Mouse (Mus musculus): ENCODE data around the gene Eri3. TPM values are rescaled to one million over a fixed set of nuclear protein-coding genes. Genes with fewer than 3 reads are reported as not detected.

Eri3 gene
- polyA plus RNA-seq, 1 experiment from 2014 or later = 127 TPM

DNA sequence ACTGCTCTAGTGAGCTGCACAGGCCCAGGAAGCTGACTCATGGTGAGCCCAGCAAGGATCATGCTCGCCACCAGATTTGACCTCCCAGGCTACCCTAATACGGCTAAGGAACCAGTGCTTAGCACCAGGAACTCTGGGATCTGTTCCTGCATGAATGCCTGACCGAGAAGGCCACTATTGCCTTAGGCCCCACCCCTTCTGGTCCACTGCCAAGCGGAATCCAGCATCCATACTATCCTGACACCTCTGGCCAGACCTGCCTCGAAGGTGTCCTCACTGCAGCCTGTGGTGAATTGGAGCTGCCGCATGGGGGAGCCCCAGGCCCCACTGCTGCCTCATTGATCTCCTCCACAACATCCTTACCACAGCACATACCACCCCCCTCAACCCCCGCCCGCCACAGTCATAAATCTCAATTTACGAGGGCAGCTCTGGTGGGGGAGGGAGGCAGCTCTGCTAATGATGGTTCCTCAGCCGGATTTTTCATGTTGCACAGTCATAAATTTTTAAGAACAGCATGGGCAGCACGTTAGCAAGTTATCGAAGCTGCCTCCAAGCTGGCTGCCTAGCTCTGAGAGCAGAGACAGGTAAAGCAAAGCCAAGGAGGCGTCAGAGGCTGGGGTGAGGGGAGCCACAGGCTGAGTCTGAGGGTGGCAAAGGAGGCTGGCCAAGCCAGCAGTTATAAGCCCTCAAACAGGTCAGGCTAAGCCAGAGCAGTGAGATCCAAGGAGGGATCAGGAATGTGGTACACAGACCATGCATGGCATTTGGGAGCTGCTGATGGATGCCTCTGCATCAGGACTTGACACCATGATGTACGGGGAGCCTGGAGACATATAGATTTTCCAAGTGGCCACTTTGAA, 108.6 kb downstream of the Eri3 start:
- WGBS = 50% methylated on average over 14 of the region's 14 CpGs

DNA sequence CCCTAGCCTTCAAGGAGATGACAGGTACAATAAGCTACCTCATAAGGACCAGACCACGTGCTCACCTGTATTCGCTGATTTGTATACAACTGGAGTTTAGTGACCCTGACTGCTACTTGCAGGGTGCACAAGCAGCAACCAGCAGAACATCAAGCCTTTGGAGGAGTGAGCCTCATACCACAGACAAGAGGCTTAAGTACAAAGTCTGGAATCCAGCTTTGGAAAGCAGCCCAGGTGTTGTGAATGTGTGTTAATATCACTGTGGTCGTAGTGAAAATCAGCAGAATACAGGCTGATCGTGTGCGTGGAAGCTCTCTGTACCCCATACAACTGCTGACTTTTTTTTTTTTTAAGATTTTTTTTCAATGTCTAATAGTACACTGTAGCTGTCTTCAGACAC, 109.8 kb downstream of the Eri3 start:
- WGBS = 90% methylated on average over 5 of the region's 5 CpGs
- Histone ChIP-seq H3K9ac (ENCODE audit: low read length) (no peak overlapping the region), H3K27ac (ENCODE audit: low read length) (no peak overlapping the region), H3K36me3 (ENCODE audit: control insufficient read depth, insufficient read depth, low read length) (no peaks in the 10 kb centered on the region; the same call in 1 of the 2 replicates), H3K4me2 (ENCODE audit: low read depth, low read length) (no peak overlapping the region), H3K9me3 (ENCODE audit: control insufficient read depth, low read length) (no peaks in the 10 kb centered on the region), H3K4me1 (replicated peaks; ENCODE audit: control insufficient read depth, insufficient read depth, low read length) (no peaks in the 10 kb centered on the region), H3K27me3 (ENCODE audit: control insufficient read depth, insufficient read depth, low read depth, low read length) (no peaks in the 10 kb centered on the region), H3K4me3 (ENCODE audit: low read length) (no peak overlapping the region)
- no peak for ATAC-seq (ENCODE audit: low read depth)

More for the DNA sequence above, 108.6 kb downstream of the Eri3 start:
- H3K27me3 ChIP-seq (ENCODE audit: control insufficient read depth, insufficient read depth, low read depth, low read length) = no peaks in the 10 kb centered on the region
- H3K9ac ChIP-seq (ENCODE audit: low read length) = no peak overlapping the region
- no peaks in the 10 kb centered on the region; the same call in 1 of the 2 replicates for H3K36me3 ChIP-seq (ENCODE audit: control insufficient read depth, insufficient read depth, low read length)
- no peak overlapping the region for H3K4me2 ChIP-seq (ENCODE audit: low read depth, low read length)
- H3K9me3 ChIP-seq (ENCODE audit: control insufficient read depth, low read length) = no peaks in the 10 kb centered on the region
- no peak overlapping the region for H3K27ac ChIP-seq (ENCODE audit: low read length)
- no peak for ATAC-seq (ENCODE audit: low read depth)
- no peak overlapping the region for H3K4me3 ChIP-seq (ENCODE audit: low read length)
- no peaks in the 10 kb centered on the region for H3K4me1 ChIP-seq (replicated peaks; ENCODE audit: control insufficient read depth, insufficient read depth, low read length)

DNA sequence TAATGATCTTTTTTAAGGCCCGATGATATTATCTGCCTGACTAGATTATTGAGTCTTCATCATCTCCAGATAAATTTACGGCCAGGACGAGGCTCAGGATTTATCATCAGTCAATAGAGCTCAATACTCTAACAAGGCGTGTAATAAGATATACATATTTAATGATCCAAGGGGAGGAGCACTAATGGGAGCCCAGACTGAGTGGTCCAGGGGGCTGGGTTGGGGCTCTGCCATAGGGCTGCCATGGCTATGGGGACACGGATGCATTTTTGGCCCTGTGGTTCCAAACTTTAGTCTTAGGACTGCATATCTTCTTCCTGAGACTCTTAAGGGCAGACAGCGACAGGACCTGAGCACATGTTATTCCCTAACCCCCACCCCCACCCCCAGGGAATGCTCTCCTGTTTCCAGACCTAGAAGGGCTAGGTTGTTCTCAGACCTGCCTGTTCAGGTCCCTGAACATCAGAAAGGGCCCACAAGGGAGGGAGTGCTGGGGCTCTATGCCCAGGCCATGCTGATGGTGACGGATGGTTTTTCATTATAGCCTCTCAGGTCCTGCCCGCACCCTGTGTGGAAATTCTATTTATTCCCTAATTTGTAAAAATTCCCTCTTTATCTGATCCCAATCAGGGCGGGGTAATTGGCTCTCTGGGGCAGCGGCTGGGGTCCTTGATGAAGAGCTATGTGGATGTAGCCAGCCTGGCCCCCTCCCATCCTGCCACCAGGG, 114.4 kb downstream of the Eri3 start:
- no peak for ATAC-seq (ENCODE audit: low read depth)
- no peak overlapping the region for H3K9ac ChIP-seq (ENCODE audit: low read length)
- no peak overlapping the region for H3K4me3 ChIP-seq (ENCODE audit: low read length)
- no peaks in the 10 kb centered on the region for H3K4me1 ChIP-seq (replicated peaks; ENCODE audit: control insufficient read depth, insufficient read depth, low read length)
- no peak overlapping the region for H3K4me2 ChIP-seq (ENCODE audit: low read depth, low read length)
- WGBS = 90% methylated on average over 10 of the region's 10 CpGs
- no peaks in the 10 kb centered on the region for H3K9me3 ChIP-seq (ENCODE audit: control insufficient read depth, low read length)
- H3K27ac ChIP-seq (ENCODE audit: low read length) = no peak overlapping the region
- no peaks in the 10 kb centered on the region; the same call in 1 of the 2 replicates for H3K36me3 ChIP-seq (ENCODE audit: control insufficient read depth, insufficient read depth, low read length)
- no peaks in the 10 kb centered on the region for H3K27me3 ChIP-seq (ENCODE audit: control insufficient read depth, insufficient read depth, low read depth, low read length)

DNA sequence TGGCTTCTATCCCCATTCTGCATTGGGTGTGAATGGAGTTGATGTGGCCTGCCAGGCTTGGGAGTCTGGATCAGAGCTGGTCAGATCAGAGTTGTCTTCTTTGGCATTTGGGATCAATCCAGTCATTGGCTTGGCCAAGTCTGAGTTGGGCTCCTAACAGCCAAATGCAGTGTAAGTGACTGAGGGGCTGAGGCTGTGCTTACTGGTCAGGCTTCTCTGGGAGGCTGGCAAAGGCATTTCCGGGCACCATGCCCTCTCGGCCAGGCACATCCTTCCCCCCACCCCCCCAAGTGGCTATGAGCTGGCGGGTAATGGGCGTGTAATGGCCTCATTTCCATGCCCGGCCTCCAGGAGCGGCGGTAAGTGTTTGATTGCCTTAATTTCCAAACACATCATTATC, 115.4 kb downstream of the Eri3 start:
- Histone ChIP-seq H3K27me3 (ENCODE audit: control insufficient read depth, insufficient read depth, low read depth, low read length) (no peaks in the 10 kb centered on the region), H3K36me3 (ENCODE audit: control insufficient read depth, insufficient read depth, low read length) (no peaks in the 10 kb centered on the region), H3K9me3 (ENCODE audit: control insufficient read depth, low read length) (no peaks in the 10 kb centered on the region), H3K4me1 (replicated peaks; ENCODE audit: control insufficient read depth, insufficient read depth, low read length) (no peaks in the 10 kb centered on the region), H3K4me3 (ENCODE audit: low read length) (no peak overlapping the region), H3K27ac (ENCODE audit: low read length) (no peak overlapping the region), H3K4me2 (ENCODE audit: low read depth, low read length) (no peak overlapping the region), H3K9ac (ENCODE audit: low read length) (no peak overlapping the region)
- 82% methylated on average over 7 of the region's 7 CpGs for WGBS
- ATAC-seq (ENCODE audit: low read depth) = peak; percentile 38; the same call in 1 of the 2 replicates

DNA sequence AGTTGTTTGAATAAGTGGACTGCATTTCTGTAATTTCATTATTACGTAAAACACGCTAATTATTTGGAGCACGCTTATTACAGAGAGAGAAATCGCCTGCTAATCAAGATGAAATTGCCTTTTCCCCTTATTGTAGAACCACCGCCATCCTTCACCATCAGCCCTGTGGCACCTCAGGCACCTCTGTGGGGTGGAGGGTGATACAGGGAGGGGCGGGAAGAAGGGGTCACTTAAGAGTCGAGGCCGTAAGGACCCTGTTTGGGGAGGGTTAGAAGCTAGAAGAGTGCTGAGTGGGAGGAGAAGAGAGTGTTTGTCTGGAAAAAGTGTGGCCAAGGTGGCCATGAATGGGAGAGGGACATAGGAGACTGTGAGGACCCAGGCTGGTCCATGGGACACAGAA, 115.9 kb downstream of the Eri3 start:
- H3K4me1 ChIP-seq (replicated peaks; ENCODE audit: control insufficient read depth, insufficient read depth, low read length) = no peaks in the 10 kb centered on the region
- H3K4me3 ChIP-seq (ENCODE audit: low read length) = no peak overlapping the region
- H3K9ac ChIP-seq (ENCODE audit: low read length) = no peak overlapping the region
- no peak overlapping the region for H3K27ac ChIP-seq (ENCODE audit: low read length)
- H3K36me3 ChIP-seq (ENCODE audit: control insufficient read depth, insufficient read depth, low read length) = no peaks in the 10 kb centered on the region
- ATAC-seq (ENCODE audit: low read depth) = no peak
- 73% methylated on average over 8 of the region's 8 CpGs for WGBS
- no peak overlapping the region for H3K4me2 ChIP-seq (ENCODE audit: low read depth, low read length)
- no peaks in the 10 kb centered on the region for H3K27me3 ChIP-seq (ENCODE audit: control insufficient read depth, insufficient read depth, low read depth, low read length)
- H3K9me3 ChIP-seq (ENCODE audit: control insufficient read depth, low read length) = no peaks in the 10 kb centered on the region

DNA sequence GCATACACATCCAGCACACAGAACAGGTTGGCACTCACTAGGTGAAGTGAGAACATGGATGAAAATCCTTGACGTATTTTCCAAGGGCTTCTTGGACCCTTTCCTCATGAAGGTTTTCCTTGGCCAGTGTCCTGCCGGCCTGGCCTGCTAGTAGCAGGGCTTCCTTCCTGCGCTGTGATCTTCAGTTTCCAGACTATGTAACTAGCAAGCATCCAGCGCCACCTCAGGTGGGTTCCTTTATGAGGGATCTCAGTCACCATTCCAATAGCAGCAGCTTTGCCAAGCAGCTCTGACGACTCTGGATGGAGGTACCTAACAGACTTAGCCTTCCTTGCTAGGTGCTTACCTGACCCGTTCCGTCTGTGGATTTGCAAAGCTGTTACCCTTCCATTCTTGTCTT, 119.7 kb downstream of the Eri3 start:
- Histone ChIP-seq H3K36me3 (ENCODE audit: control insufficient read depth, insufficient read depth, low read length) (peaks cover 18% of the 10 kb centered on the region), H3K9me3 (ENCODE audit: control insufficient read depth, low read length) (no peaks in the 10 kb centered on the region), H3K4me1 (replicated peaks; ENCODE audit: control insufficient read depth, insufficient read depth, low read length) (no peaks in the 10 kb centered on the region), H3K27me3 (ENCODE audit: control insufficient read depth, insufficient read depth, low read depth, low read length) (no peaks in the 10 kb centered on the region), H3K4me2 (ENCODE audit: low read depth, low read length) (no peak overlapping the region), H3K27ac (ENCODE audit: low read length) (no peak overlapping the region), H3K9ac (ENCODE audit: low read length) (no peak overlapping the region), H3K4me3 (ENCODE audit: low read length) (no peak overlapping the region)
- 73% methylated on average over 7 of the region's 7 CpGs for WGBS
- no peak for ATAC-seq (ENCODE audit: low read depth)

DNA sequence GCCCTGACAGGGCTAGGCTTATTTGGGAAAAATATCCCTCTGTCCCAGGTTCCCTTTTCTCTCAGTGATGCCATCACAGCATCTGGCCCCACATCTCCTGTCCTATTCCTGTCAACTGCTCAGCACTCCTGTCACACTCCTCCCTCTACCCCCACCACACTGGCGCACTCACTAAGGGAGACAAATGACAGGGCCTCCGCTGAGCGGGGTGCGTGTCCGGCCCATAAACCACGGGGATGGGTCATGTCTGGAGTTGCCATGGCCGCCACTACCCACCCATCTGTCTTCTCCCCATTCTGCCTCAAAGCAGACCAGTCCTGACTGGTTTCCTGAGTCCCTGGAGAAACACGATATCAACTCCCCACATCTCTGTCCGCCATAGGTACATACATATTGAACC, 121.9 kb downstream of the Eri3 start:
- H3K9ac ChIP-seq (ENCODE audit: low read length) = no peak overlapping the region
- no peak overlapping the region for H3K4me3 ChIP-seq (ENCODE audit: low read length)
- no peaks in the 10 kb centered on the region for H3K27me3 ChIP-seq (ENCODE audit: control insufficient read depth, insufficient read depth, low read depth, low read length)
- H3K36me3 ChIP-seq (ENCODE audit: control insufficient read depth, insufficient read depth, low read length) = peaks cover 31% of the 10 kb centered on the region
- 68% methylated on average over 9 of the region's 9 CpGs for WGBS
- no peaks in the 10 kb centered on the region for H3K4me1 ChIP-seq (replicated peaks; ENCODE audit: control insufficient read depth, insufficient read depth, low read length)
- H3K27ac ChIP-seq (ENCODE audit: low read length) = no peak overlapping the region
- H3K4me2 ChIP-seq (ENCODE audit: low read depth, low read length) = no peak overlapping the region
- no peaks in the 10 kb centered on the region for H3K9me3 ChIP-seq (ENCODE audit: control insufficient read depth, low read length)
- no peak for ATAC-seq (ENCODE audit: low read depth)

DNA sequence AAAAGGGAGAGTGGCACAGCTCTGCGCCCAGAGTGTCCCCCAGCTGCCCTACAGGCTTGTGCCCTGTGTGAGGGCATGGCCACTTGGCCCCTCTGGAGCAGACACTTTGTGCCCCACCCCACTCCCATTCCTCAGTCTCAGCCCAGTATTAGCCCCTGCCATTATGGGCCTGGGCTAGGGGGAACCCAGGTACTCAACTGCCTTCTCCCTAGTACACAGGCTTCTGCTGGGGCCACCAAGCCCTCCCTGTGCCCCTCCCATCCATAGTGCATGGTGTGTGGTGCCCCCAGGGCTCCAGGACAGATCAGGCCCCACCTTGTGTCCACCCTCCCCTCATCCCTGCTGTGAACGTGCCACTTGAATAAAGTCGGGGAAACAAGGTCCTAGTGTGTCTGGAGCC, 123.7 kb downstream of the Eri3 start:
- H3K4me2 ChIP-seq (ENCODE audit: low read depth, low read length) = no peak overlapping the region
- no peak overlapping the region for H3K9ac ChIP-seq (ENCODE audit: low read length)
- H3K4me1 ChIP-seq (replicated peaks; ENCODE audit: control insufficient read depth, insufficient read depth, low read length) = no peaks in the 10 kb centered on the region
- H3K9me3 ChIP-seq (ENCODE audit: control insufficient read depth, low read length) = no peaks in the 10 kb centered on the region
- no peak overlapping the region for H3K27ac ChIP-seq (ENCODE audit: low read length)
- WGBS = 81% methylated on average over 3 of the region's 3 CpGs
- H3K36me3 ChIP-seq (ENCODE audit: control insufficient read depth, insufficient read depth, low read length) = peaks cover 45% of the 10 kb centered on the region
- H3K4me3 ChIP-seq (ENCODE audit: low read length) = no peak overlapping the region
- ATAC-seq (ENCODE audit: low read depth) = no peak
- no peaks in the 10 kb centered on the region for H3K27me3 ChIP-seq (ENCODE audit: control insufficient read depth, insufficient read depth, low read depth, low read length)

DNA sequence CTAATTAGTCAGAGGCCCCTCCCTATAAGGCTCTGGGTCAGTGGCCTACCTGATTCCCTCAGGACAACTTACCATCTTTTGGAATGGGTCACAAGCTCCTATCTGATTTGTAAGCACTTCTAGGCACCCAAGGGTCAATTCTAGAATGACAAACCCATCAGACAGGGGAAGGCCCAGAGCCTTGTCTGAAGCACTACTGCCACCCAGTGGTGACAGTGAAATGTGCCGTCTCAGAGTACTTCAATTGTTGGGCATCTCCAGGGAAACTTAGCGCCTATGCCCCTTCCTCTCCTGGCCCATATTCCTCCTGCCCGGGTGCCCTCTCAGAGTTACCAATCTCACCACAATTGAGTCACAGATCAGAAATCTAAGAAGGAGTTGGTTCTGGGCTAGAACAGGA, 126.7 kb downstream of the Eri3 start:
- H3K27ac ChIP-seq (ENCODE audit: low read length) = no peak overlapping the region
- WGBS = 10% methylated on average over 3 of the region's 3 CpGs
- no peak overlapping the region for H3K4me3 ChIP-seq (ENCODE audit: low read length)
- H3K9me3 ChIP-seq (ENCODE audit: control insufficient read depth, low read length) = no peaks in the 10 kb centered on the region
- H3K4me2 ChIP-seq (ENCODE audit: low read depth, low read length) = no peak overlapping the region
- peaks cover 5% of the 10 kb centered on the region for H3K4me1 ChIP-seq (replicated peaks; ENCODE audit: control insufficient read depth, insufficient read depth, low read length)
- ATAC-seq (ENCODE audit: low read depth) = no peak
- H3K9ac ChIP-seq (ENCODE audit: low read length) = no peak overlapping the region
- peaks cover 60% of the 10 kb centered on the region for H3K36me3 ChIP-seq (ENCODE audit: control insufficient read depth, insufficient read depth, low read length)
- no peaks in the 10 kb centered on the region for H3K27me3 ChIP-seq (ENCODE audit: control insufficient read depth, insufficient read depth, low read depth, low read length)
